Mouse (Mus musculus) bone marrow macrophage, adult 2 months (primary cell): Measurements from ENCODE around the gene Mrpl27.
"Not testable (repeated sequence)": the region's sequence is repeated elsewhere in the genome, so short reads cannot be mapped to it uniquely, and the experiment has no call there.

Experiments used
- CTCF ChIP-seq: IDR thresholded peaks from 2 replicates; pipeline ENCODE4 v1.5.1; 2012; ENCODE audit warnings: low read depth, mild to moderate bottlenecking, low read length, moderate library complexity
- POLR2A ChIP-seq: IDR thresholded peaks from 2 replicates; pipeline ENCODE4 v1.6.1; 2012; ENCODE audit warnings: mild to moderate bottlenecking, low read depth, low read length, borderline replicate concordance

DNA sequence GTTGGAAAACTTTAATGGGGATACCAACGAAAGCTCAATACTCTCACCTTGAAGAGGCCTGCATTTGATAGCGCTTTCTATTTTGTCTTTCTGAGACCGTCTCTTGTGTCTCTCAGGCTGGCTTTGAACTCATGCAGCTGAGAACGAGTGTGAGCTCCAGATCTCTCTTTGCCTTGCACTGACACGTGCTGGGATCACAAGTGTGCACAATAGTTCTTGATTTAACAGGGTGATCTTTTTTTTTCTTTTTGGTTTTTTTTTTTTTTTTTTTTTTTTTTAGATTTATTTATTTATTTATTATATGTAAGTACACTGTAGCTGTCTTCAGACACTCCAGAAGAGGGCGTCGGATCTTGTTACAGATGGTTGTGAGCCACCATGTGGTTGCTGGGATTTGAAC is 2.3 kb upstream of the Mrpl27 start:
- not testable (repeated sequence) for TF ChIP-seq CTCF, POLR2A
